Mouse (Mus musculus) right cerebral cortex, postnatal 25 days (tissue): ENCODE data around the gene Coq6.
A peak's percentile ranks its signal among the peaks of the same experiment; 100 is the strongest.

Experiments used
- DNase-seq: peaks from one replicate; pipeline ENCODE4 v3.0.0; 2022

The Coq6 gene

DNA sequence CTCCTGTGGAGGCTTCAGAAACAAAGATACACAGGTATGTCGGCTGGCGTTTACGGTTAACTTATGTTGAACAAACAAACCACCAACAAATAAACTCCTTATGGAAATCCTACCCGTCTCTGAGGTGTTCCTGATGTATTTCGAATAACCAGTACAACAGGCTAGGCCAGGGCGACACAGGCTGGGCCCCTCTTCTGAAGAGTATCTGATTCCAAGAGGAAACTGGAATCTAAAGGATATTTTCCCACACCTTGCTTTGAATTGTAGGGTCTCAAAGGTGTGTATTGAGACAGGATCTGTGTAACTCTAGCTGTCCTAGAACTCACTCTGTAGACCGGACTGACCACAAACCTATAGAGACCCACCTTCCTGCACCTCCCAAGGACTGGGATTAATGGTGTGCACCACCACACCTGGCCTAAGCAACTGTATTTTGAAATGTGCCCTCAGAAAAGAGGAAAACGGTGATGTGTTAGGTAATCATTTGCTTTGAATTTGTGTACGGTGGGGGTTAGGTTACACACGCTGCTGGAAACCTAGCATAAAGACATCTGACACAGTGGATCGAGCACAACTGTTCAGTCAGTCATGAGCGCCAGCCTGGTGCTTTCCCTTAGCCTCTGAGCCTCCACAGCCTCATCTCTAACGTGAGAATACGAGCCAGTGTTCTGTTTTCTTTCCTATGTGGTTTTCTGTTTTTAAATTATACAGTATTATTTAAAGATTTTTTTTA is 35.7 kb downstream of the Coq6 start:
- DNase-seq, result no peak

DNA sequence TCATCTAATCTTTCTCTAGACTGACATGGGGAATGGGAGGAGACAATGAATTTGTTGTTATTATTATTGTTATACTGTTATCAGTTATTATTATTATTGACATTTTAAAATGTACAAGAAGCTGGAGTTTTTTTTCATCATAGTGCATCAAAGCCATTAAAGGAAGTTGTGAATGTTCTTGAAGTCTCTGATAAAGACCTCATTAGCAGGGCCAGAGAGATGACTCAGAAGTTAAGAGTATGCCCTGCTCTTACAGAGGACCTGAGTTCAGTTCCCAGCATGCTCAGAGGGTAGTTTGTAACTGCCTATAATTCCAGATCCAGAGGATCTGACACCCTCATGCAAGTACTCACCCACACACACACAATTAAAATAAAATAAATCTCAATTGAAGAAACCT is 36.2 kb downstream of the Coq6 start:
- DNase-seq, result no peak

DNA sequence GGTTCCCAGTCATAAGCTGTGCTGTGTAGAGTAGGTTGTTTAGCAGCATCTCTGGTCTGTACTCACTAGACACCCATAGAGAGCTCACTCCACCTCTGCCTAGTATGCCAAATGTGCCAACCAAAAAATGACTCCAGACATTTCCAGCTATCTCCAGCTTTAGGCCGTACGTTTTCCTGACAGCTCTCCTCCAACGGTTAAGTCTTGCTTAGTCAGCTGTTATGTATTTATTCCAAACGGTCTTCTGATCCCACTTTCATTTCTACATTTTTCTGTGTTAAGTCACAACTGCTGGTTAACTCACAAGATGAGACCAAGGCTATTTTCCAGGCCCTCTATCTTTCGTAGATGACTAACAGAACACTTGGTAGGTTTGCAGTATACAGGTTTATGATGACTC is 37.2 kb downstream of the Coq6 start:
- DNase-seq, result no peak

DNA sequence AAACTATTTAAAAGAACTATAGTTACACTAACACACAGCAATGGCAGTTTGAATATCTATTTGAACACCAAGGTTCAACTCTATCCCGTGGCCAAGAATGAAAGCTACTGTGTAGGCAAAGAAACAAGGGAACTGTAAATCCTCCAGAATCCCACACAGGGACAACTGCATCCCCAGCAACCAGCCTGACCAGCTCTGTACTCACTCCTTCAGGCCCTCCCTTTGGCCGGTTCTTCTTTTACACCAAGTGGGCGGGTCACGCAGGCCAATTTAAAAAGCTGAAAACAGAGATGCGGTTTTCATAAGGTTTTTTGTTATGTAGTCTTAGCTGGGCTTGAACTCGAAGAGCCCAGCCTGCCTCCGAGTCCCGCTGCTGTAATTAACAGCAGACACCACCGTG is 37.7 kb downstream of the Coq6 start:
- no peak for DNase-seq

DNA sequence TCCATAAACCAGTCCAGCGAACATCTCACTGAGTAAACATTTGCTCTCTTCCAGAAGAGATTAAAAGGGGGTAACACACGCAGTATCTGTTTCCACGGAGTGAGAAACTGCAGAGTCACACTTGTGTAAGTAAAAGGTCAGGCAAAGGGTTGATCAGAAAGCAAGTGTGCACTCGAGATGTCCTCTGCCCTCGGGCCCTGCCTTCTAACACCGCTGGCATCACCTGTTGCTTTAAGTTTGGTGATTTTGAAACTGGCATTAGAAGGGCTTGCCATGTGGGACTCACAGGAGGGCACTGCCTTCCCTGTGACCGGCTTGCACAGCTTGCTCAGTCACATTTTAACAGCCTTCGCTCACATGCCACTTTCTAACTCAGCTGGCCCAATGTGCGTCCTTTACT is 38.2 kb downstream of the Coq6 start:
- no peak for DNase-seq

DNA sequence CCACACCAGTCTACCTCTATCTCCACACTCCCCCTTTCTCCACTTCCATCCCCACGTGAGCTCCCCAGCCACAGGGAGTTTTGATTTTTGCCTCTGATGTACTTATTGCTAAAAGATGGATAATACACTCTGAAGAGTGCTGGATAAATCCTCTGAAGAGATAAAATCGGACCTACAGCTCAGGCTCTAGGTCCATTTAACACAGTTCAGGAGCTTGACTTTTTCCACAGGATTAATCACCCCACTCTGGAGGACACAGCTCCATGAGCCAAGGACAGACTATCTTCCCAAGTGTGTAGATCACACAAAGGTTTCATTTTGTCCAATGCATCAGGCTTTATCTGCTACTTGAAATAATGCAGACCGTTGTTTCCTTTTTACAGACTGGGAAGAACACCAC is 38.6 kb downstream of the Coq6 start:
- DNase-seq, result no peak

DNA sequence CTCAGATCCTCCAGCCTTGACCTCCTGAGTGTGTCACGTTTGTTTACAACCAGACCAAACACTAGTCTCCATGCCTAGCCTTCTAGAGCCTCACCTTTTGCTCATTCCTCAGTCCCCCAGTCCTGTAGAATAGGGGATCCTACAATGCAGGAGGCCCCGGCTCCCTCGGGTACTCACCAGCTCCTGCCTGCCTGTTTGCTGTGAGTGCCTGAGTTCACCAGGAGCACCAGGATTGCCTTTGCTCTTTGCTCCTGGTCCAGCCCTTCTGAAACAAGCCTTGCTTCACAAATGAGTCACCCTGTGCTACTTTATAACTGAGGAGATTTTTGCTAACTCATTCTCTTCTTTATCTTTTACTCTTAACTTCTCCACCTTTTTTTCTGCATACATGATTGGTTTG is 39.2 kb downstream of the Coq6 start:
- DNase-seq, result no peak

DNA sequence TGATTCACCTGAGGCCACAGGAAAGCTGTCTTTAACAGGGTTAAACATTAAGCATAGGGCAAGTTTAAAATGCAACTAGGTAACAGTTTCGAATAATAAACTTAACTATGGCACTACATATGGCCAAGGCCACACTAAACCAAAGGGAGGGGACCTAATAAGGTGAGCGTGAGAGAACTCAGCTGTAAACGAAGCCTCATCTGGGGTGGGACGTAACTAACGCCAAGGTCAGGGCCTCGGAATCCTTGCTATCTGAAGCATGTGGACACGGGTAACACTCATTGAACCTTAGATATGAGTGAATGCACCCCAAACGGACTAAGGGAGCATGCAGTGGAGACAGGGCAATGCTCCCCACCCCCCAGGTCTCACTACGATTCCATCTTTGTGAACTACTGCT is 41.5 kb downstream of the Coq6 start:
- DNase-seq, result no peak

DNA sequence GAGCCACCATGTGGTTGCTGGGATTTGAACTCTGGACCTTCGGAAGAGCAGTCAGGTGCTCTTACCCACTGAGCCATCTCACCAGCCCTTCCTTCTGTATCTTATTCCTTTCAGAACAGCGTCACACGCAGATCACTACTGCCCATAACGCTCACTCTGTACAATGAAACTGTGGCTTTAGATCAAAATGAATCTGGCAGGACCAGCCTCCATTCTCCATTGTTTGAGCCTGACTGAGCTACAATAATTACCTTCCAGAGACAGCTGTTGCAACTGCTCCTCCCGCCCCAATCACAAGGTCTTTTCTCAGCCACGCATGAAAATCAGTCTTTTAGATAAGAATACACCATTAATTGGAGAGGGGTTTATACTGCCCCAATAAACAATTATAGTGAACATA is 43.1 kb downstream of the Coq6 start:
- DNase-seq, result no peak

DNA sequence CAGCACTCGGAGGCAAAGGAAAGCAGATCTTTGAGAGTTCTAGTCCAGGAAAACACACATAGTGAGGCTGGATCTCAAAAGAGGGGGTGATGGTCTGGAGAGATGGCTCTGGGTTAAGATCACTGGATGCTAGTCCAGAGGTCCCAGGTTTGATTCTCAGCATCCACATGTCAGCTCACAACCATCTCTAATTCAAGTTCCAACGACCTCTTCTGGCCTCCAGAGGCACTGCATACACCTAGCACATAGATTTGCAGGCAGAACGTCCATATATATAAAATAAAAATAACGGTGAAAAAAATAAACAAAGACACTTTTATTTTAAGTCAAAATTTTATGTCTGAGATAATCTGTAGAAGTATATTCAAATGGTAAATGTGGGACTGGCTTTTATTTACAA is 45.8 kb downstream of the Coq6 start:
- no peak for DNase-seq

DNA sequence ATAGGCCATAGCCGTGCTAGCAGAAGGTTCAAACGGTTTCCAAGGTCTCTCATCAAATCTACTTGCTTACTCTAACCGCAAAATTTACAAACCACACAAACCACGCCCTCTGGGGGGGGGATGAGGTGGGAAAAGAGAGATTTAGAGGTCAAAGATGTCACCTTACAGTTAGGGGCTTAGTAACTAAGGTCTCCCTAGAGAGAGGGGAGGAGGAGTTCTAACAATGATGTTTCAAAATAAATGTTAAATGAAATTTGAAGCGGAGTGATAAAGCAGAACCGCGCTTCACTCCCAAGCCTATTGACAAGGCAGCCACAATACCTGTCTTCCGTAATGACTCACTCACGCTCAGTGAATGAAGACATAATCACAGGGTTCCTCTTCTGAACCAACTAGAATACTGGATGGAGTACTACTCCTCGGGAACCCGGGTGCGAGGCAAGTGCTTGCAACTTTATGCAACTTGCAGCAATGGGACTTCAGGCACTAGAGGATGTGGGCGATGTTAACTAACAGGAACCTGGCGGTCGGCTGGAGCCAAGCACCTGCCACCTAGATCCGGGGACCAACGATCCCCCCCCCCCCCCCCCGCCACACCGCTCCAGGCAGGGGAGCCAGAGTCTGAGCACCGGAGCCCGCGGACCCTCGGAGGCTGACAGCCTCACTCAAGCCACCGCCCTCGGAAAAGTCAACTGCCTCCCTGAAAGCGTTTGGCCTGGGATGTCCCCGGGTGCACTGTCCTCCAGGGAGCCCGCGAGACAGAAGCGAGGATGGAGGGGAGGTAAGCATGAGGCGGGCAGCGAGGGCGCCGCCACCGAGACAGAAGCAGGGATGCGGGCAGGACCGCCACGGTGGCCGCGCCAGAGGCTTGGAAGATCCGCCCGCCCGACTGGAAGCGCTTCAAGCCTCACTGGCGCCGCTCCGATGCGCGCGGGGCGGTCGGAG is 46.7 kb downstream of the Coq6 start:
- DNase-seq, result no peak

DNA sequence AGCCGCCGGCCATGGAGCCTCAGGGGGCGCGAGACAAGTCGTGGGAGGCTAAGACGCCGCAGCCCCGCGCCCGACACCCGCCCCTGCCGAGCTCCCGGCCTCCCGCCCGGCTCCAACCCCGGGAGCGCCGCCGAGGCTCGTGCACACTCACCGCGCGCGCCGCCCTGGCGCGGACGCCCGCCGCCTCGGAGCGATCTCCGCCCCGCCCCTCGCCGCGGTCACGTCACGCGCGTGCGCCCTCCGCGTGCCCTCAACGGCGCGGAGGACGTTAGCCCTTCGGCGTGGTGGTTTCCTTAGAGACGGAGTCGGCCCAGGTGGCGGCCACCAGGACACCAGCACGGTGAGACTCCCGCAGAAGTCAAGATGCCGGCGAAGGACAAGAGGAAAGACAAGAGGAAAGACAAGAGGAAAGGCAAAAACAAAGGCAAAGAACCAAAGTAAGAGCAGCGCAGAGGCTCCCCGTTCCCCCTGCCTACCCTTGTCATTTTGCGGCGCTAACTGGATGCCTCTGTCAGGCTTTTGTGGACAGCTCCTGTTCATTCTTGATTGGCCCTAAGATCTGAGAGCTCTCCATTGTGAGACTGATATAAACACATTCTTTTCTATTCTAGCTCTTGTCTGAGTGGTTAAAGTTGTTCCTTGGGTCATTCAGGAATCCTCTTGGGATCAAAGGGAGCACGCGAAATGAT is 47.5 kb downstream of the Coq6 start, which contains the start of the genes Entpd5 and Bbof1:
TSS of gene Entpd5 (minus strand) at position 211 of the 689 bp plus-strand sequence.
TSS of gene Bbof1 (plus strand) at position 253 of the 689 bp plus-strand sequence.
- DNase-seq, result peak; percentile 94

DNA sequence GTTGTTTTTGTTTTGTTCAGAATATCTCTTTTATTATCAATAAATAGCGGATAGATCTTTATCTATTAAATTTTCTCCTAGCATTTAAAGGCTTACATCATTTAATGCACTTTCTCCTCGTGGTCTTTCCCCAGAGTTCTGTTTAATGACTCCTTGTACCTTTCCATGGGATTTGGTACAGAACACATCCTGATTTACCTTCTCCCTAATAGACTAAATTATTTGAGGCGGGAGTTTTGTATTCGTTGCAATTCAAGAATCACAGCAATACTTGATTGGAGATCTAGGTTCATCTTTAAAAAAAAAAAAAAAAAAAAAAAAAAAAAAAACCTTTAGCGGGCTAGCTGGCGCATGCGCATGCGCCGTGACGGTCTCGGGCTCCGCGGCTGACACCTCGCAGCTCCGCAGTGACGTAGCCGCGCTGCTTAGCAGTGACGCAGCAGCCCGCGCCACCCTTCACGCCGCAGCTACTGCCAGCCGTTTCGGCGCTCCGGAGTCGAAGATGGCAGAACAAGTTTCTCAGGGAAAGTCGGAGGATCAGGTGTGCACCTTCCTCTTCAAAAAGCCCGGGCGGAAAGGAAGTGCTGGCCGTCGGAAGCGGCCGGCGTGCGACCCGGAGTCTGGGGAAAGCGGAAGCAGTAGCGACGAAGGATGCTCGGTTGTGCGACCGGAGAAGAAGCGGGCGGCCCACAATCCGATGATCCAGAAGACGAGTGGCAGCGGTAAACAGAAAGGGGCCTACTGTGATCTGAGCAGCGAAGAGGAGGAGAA is 55.6 kb downstream of the Coq6 start, which contains the start of gene Rnf113a2:
TSS of gene Rnf113a2 (plus strand) at position 363 of the 771 bp plus-strand sequence.
- DNase-seq, result peak; percentile 87

DNA sequence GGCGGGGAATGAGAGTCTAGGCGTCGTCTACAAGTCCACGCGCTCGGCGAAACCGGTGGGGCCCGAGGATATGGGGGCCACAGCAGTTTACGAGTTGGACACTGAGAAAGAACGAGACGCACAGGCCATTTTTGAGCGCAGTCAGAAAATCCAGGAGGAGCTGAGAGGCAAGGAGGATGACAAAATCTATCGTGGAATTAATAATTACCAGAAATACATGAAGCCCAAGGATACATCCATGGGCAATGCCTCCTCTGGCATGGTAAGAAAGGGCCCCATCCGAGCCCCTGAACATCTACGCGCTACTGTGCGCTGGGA is 56.1 kb downstream of the Coq6 start:
- no peak for DNase-seq
